Mouse (Mus musculus) gastrocnemius, postnatal 36 days (tissue): ENCODE measurements around the gene Ppp1r14b. TPM values are rescaled to one million over a fixed set of nuclear protein-coding genes. Genes with fewer than 3 reads are reported as not detected.
"Not testable (repeated sequence)": the region's sequence is repeated elsewhere in the genome, so short reads cannot be mapped to it uniquely, and the experiment has no call there.

Experiments
- DNase-seq, 2 experiments: peaks; one replicate each; pipeline ENCODE4 v3.0.0; 2022
- intact Hi-C: fragments of 180-260 bp; cut with DNase I; formaldehyde crosslinking; loops from one replicate; pipeline ENCODE4 v1.15.1; 2025
- total RNA-seq, 2 experiments: library from RNA; stranded (reverse); gene quantifications; 2 replicates each; pipeline ENCODE4 v1.2.3; 2021

Ppp1r14b gene
- total RNA-seq, 2 experiments from 2014 or later = 105 to 128 TPM

DNA sequence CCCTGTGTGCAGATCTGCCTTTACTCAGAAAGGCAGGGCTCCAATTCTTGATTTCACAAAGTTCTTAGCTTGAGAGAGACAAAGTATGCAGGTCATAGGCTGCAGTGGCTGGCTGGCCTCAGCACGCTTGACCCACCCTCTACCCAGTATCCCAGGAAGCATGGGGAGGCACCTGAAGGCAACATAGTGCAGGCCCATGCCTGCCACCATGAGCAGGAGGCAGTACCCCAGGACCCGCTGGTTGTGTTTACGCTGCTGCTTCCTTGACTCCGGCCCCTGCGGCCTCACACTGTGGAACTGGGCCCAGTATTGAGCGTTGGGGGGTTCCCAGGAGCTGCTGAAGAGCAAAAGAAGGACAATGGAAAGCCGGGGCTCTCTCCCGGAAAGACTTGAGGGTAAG, 14.5 kb downstream of the Ppp1r14b start:
- DNase-seq = no peak
- intact Hi-C loops = no loop called here

DNA sequence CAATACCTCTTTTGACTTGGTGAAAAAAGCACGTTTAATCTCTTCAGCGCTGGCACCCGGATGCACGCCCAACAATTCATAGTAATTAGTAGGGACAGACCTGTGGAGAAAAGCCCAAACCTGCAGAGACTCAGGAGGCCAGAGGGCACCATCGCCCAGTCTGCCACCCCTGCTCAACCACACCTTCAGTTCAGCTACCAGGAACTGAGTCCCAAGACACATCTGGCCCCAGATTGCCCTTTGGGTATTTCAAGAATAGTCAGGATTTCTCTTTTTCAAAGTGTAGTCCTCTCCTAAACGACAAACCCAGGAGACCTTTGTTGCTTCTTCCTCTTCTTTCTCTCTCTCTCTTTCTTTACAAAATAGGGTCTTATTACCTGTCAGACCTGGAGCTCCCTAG, 15.9 kb downstream of the Ppp1r14b start:
- DNase-seq = no peak
- intact Hi-C loops = no loop called here

DNA sequence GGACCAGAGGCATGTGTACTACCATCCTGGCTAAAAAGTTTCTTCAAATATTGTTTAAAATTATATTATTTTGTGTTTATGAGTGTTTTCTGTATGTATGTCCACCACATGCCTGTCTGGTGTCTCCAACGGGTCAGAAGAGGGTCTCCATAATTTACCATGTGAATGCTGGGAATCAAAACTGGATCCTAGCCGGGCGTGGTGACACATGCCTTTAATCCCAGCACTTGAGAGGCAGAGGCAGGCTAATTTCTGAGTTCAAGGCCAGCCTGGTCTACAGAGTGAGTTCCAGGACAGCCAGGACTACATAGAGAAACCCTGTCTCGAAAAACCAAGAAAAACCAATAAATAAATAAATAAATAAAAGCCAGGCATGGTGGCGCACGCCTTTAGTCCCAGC, 16.4 kb downstream of the Ppp1r14b start:
- intact Hi-C loops = not testable (repeated sequence)

DNA sequence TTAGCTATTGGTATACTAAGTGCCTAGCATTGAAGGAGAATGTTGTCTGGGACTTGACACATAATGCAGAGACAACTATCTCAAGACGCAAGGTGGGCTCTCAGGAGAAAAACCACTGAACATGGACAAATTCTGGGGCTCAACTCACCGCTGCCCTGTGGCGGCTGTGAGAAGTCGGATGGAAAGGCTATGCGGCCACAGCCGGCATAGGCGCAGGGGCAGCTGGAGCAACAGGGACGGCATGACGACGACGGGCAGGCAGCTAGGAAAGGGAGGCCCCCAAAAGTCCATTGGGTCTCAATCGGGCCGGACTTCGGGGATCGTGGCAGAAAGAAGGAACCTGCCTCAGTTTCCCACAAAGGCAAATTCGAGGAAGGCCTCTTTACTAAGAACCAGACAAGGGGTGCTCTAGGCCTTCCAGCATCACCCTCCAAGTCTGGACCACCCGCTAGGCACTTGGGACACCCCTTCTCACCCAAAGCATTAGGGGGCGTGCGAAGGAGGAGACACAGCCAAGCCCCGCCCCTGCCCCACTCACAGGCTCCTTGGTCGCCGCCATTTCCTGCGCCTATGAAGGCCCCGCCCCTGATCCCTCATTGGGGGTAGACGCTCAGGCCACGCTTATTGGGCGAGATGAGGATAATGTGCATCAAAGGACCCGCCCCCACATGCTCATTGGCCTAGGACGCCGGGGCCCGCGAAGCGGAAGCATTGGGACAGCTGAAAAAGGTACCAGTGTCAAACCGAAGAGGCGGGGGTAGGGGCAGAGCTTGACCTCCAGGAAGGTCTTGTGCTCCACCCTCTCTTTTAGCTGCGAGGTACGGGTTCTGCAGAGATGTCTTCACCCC, 17.5 kb downstream of the Ppp1r14b start, which contains the start of gene Dnajc4:
TSS of gene Dnajc4 (minus strand) at position 562 of the 848 bp plus-strand sequence.
- DNase-seq = peak; percentile 88 to 93
- intact Hi-C loops = no loop called here

More for the DNA sequence above, 16.4 kb downstream of the Ppp1r14b start:
- not testable (repeated sequence) for DNase-seq

DNA sequence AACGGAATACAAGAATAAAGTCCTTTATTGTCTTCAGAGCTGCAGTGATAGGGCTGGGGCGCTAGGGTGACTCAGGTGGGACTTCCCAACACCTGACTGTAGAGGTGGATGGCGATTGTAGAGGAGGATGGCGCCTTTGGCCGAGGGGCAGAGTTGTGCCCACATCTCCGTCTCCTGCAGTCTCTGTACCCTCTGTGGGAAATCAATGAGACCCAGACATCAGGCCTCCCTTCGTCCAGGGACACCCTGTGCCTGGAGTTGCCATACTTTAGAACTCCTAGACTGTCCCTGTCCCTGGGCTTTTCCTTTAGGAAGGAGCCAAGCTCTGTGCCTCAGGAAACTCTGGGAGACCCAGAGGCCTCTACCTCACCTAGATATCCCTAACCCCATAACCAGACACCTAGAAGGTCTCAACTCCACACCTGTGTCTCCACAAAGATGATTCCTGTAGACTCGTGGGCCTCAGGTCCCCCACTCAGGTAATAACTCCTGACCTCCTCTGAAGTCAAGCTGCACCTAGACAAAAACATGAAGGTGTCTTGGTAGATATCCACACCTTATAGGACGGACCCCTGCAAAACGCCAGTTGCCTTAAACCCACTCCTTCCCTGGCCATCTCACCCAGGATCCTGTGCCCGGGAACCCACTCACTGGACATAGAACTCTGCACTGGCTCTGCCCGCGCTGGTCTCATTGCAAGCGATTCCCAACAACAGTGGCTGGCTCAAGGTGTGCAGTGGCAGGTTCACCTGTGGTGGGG, 18.4 kb downstream of the Ppp1r14b start:
- no peak for DNase-seq
- intact Hi-C loops = no loop called here

DNA sequence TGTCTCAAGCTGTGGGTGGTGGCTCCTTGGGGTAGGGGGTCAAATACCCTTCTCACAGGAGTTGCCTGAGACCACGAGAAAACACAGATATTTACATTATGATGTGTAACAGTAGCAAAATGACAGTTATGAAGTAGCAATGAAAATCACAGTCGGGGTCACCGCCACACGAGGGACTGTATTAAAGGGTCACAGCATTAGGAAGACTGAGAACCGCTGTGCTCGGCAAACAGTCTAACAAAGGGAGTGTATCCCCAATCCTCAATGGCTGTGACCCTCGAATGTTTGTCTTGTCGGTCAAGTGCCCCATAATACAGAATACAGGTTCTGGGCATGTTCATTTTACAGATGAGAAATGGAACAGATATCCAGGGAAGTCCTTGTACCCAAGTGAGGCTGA, 19.2 kb downstream of the Ppp1r14b start:
- intact Hi-C loops = no loop called here

DNA sequence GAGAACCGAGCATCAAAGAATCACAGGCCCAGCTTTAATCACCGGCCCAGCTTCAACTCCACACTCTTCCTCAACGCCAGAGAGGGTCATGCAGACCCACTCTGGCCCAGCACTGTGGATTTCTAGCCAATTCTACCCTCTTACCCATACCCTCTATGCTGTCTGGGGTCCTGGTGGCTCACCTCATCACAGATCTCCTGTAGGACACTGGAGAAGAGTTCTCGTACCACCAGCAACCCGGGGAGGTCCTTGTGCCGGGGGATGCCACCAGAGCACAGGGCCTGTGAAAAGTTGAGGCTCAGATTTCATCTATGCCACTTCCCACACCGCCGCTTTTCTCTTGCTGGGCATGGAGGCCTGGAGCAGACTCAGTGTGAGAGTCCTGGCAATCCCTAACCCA, 19.7 kb downstream of the Ppp1r14b start:
- intact Hi-C loops = no loop called here

More for the DNA sequence above, 19.2 kb downstream of the Ppp1r14b start:
- DNase-seq = no peak

DNA sequence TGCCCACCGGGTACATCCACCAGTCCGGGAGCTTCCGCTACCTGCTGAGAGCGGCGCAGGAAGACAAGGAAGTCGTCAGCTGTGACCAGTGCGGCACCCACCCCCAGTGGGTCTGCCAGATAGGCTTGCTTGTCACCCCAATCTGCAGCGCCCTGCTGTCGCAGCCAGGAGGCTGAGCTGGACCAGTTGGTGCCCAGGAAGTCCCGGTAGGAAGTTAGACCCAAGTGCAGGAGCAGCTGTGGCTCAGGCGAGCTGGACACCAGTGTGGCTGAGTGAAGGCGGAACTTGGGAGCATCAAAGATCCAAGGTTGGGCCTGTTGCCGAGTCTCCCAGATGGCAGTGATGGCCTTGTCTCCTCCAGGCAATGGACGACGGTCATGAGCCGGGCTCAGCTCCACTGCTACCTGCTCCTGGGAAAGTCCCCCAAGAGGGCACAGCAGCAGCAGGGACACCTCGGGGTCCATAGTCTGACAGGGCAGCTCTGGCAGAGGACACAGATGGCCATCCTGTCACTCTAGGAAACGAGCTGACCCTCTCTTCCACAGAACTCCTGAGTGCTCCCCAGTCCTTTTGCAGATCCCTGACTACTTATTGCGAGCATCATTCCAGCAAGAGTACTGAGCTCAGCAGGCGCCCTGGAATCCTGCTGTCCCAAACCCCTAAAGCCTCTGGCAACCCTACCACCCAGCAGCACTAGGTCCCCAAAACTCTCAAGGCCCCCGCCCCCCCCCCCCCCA, 20.7 kb downstream of the Ppp1r14b start:
- peak in 1 of 2 experiments; percentile 26 for DNase-seq
- intact Hi-C loops = loop anchor here (5.0 kb wide), 1 partner anchor 42 kb away; the partner anchor contains the start of gene Stip1

More for the DNA sequence above, 19.7 kb downstream of the Ppp1r14b start:
- DNase-seq = no peak

DNA sequence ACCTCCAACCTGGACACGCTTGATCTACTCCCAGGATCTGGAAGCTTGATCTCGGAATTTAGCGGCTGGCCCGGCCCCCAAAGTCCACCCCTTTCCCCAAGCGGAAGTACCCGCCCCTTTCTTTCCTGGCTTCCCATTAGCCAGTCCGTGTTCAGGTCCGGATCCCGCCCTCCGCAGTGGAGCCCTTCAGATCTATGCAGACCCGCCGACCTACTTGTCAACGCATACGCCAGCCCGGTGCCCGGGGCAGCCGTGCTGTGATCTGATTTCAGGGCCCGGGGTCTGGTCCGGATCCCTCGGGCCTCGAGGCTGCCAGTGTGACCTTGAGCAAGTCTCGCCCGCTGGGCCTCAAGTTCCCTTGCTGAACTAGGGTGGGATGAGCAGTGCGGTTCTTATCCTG, 21.2 kb downstream of the Ppp1r14b start, which contains the start of the genes Nudt22 and Trpt1:
TSS of gene Nudt22 (minus strand) at position 112 of the 400 bp plus-strand sequence.
TSS of gene Trpt1 (plus strand) at position 126 of the 400 bp plus-strand sequence.
- peak; percentile 83 to 86 for DNase-seq
- intact Hi-C loops = loop anchor here (5.0 kb wide), 1 partner anchor 41 kb away; the partner anchor contains the start of gene Stip1

DNA sequence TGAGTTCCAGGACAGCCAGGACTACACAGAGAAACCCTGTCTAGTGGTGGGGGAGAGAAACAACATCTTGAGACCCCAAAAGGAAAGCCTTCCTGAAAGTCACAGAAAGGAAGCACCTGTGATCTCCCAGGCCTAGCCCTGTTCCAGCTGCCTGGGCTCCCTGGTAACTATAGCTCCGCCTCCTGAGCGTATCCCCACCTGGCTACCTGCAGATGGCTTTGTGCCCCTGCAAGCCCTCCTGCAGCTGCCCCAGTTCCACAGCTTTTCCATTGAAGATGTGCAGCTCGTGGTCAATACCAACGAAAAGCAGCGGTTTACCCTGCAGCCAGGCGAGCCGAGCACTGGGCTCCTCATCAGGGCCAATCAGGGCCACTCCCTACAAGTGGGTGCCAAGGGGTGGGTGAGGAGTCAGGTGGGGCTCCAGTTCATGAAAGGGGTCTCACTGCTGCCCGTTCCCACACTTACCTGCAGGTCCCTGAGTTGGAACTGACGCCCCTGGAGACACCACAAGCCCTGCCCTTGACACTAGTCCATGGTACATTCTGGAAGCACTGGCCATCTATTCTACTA, 23.0 kb downstream of the Ppp1r14b start:
- intact Hi-C loops = loop anchor here (5.0 kb wide), 1 partner anchor 39 kb away; the partner anchor contains the start of gene Stip1
- no peak for DNase-seq

DNA sequence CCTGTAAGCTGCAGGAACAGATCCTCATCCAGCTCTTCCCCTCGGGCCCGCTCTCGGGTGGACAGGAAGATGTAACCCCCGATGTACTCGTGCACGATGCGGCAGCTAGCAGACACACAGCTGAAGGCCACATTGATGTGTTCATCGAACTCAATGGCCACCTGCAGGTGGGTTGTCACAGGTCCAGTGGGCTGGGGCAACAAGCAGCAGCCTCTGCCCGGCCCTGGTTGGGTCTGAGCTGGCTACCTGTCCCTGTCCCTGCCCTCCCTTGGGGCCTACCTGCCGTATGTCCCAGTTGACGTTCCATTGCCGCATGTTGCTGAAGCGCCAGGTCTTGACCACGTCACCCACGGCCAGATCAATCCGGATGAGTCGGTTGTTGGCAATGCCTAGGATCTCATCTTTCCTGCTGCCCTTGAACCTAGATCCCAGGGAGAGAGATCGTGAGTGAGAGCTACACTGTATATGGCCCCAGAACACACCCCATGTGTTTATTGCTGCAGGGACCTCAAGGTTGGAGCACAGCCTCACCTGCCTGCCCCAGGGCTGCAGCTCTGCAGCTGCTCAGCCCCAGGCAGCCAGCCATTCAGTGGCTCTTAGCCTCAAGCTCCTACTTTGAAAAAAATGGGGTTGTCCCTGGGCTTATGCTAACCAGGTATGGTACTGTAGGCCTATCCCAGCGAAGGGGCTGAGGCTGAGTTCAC, 24.7 kb downstream of the Ppp1r14b start:
- intact Hi-C loops = loop anchor here (5.0 kb wide), 1 partner anchor 38 kb away; the partner anchor contains the start of gene Stip1
- DNase-seq = no peak

DNA sequence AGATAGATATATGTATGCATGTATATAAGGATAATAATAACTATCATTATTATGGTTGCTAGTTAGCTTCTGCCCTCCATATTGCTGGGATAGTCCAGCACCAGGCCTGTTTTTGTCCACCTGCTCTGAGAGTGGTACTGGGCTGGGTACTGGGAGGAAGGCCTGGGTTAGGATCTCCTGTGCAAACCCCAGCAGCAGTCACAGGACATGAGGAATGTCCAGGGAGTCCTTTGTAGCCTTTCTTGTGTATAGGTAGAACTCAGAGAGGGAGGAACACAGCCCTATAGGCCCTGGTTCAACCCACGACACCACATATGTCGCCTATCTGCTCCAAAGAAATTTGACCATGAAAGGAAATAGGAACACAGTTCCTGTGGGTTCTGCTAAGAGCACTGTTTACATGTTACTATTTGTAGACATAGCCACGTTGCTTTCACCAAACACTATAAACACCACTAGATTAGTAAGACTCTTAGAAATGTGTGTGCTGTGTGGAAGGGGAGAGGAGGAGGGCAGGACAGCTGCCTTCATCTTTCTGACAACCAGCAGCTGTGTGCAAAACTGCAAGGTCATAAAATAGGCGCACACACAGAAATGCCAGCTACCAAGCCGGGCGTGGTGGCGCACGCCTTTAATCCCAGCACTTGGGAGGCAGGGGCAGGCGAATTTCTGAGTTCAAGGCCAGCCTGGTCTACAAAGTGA, 32.3 kb downstream of the Ppp1r14b start:
- intact Hi-C loops = no loop called here
- no peak for DNase-seq

DNA sequence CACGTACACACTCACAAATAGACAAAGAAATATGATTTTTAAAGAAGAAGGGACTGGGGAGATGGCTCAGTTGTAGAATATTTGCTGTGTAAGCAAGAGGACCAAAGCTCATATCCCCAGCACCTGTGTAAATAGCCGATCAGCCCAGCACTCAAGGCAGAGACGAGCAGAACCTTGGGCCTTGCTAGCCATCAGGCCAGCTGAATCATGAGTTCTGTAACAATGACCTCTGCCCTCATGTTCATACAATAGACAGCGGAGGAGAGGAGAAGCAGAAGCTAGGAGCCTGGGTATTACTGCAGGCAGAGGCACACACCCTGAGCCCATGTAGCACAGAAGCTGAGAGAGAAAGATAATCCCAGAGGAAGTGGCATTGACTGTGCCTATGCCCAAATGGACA, 37.7 kb downstream of the Ppp1r14b start:
- DNase-seq = no peak
- intact Hi-C loops = no loop called here

DNA sequence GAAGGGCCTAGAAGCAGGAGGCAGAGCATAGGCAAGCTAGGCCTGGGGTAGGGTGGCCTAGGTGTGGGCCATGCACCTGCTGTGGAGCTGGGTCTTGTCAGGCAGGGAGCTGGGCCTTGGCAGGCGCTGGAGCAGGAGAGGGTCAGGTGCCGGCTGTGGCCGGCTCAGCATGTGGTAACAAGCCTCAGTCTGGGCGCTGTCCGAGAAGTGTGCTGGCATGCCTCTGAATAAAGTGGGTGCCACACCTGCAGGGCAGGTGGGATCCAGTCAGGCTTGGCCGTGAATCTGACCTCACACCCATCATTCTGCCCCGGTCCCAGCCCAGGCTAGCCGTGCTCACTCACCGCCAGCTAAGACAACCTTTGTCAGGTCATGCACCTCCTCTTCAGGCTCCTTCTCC, 39.2 kb downstream of the Ppp1r14b start:
- intact Hi-C loops = no loop called here
- no peak for DNase-seq

DNA sequence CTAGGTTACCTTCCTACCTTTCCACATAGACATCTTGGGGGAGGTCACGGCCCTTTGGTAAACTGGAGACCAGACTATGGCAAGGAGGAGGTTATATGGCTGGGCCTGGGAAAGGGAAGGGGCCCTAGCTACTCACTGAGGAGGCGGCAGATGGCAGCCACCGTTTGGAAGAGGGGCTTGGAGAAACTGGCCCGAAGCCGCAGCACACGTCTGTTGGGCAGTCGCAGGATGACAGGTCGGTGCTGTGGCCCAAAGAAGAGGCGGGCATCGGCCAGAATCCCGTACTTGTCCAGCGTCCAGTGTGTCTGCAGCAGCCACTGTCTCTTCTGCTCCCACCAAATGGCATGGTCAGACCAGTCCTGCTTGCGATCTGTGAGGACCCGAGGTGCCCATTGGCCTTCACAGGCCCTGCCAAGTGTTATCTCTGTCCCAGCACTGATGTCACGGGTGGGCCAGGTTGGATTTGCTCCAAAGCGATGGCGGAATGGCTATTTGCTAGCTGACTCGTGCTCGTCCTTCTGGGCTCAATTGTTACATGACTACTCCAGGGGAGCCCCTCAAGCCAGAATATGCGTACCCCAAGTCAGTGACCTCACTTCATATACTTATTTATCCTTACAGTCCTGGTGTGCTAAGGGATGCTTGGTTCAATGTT, 39.8 kb downstream of the Ppp1r14b start:
- intact Hi-C loops = loop anchor here (5.0 kb wide), 1 partner anchor 82 kb away; the partner anchor contains the start of gene Kcnk4
- no peak for DNase-seq

DNA sequence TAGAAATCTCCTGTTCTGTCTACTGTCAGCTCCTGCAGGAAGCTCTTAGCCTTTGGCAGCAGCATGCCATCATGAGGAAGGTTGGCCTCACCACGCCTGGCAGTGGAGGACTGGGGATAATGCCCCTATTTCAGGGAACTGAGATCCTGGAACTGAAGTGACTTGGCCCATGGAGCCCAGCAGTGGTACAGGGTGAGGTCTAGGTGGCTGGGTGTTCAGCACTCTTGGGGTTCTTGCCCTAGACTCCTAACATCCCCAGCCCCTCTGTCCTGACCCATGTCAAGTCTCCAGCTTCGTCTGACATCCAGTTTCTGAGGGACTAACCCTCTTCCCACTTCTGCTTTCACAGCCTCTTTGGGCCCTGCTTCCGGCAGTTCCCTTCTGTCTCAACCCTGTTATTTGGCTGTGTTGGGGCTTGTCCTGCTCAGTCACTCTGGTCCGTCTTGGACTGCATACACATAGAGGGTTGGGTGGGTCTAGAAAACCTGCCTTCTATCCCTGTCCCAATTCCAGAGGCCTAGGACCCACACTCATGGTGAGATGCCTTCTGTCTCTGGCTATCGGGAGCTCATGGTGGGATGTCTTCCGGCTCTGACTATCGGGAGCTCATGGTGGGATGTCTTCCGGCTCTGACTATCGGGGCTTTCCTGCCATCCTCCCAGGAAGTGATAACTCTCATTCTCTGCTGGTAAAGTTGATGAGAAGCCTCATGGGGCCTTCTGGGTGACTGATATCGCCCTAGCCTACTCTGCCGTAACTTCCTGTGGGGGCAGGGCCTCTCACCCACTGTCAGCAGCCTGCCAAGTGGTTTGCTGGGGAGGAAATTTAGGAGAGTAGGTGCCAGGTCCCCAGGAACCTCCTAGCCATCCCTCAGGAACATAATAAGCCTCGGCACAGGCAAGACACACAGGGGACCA, 43.0 kb downstream of the Ppp1r14b start:
- intact Hi-C loops = loop anchor here (5.0 kb wide), 1 partner anchor 85 kb away; the partner anchor contains the start of gene Kcnk4
- no peak for DNase-seq

DNA sequence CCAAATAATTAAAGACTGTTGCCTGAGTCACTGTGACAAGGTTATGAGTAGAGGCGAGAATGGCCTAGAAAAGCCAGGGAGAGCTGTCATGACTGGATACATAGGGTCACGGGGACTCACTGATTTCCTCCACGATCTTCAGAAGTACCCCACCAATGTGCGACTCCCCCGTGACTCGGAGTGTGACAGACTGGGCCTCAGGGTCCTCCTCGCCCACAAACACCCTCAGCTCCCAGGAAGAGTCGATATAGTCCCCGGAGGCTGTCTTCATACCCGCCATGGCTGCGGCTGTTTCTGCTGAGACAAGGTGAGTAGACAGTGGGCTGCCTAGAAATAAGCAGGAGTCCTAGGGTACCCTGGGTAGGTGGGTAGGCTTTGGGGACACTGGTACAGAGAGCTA, 43.8 kb downstream of the Ppp1r14b start:
- intact Hi-C loops = loop anchor here (5.0 kb wide), 1 partner anchor 86 kb away; the partner anchor contains the start of gene Kcnk4
- DNase-seq = no peak
